Mouse (Mus musculus) hindbrain, embryonic 16.5 days (tissue): ENCODE data around the gene Igtp. TPM values are rescaled to one million over a fixed set of nuclear protein-coding genes. Genes with fewer than 3 reads are reported as not detected.

Experiments
- ATAC-seq: fragments of 200-750 bp; cut with Nextera tagmentation; 2 replicates; pipeline ENCODE4 v1.8.0; 2017; ENCODE audit warnings: moderate TSS enrichment, moderate library complexity
- H3K27ac ChIP-seq: fragments of 300-500 bp; sonication (generic); 2 replicates; pipeline ENCODE4 v1.5.1; 2014; ENCODE audit warnings: low read depth, mild to moderate bottlenecking, control low read depth, low read length, moderate library complexity
- H3K27me3 ChIP-seq: fragments of 300-500 bp; sonication (generic); replicated peaks from 2 replicates; pipeline ENCODE4 v1.6.1; 2014; ENCODE audit warnings: low read length; ENCODE audit not compliant: control insufficient read depth, insufficient read depth
- H3K36me3 ChIP-seq: fragments of 300-500 bp; sonication (generic); 2 replicates; pipeline ENCODE4 v1.6.1; 2014; ENCODE audit warnings: mild to moderate bottlenecking, low read length, moderate library complexity, mixed read lengths; ENCODE audit not compliant: control insufficient read depth, insufficient read depth
- H3K4me1 ChIP-seq: fragments of 300-500 bp; sonication (generic); 2 replicates; pipeline ENCODE4 v1.6.1; 2014; ENCODE audit warnings: low read depth, low read length; ENCODE audit not compliant: control insufficient read depth, insufficient read depth
- H3K4me2 ChIP-seq: fragments of 300-500 bp; sonication (generic); 2 replicates; pipeline ENCODE4 v1.6.1; 2014; ENCODE audit warnings: mild to moderate bottlenecking, low read length, control low read depth, moderate library complexity
- H3K4me3 ChIP-seq: fragments of 300-500 bp; sonication (generic); 2 replicates; pipeline ENCODE4 v1.5.1; 2014; ENCODE audit warnings: mild to moderate bottlenecking, low read length, control low read depth, moderate library complexity
- H3K9ac ChIP-seq: fragments of 300-500 bp; sonication (generic); 2 replicates; pipeline ENCODE4 v1.6.1; 2014; ENCODE audit warnings: low read depth, mild to moderate bottlenecking, control low read depth, low read length, moderate library complexity
- H3K9me3 ChIP-seq: fragments of 300-500 bp; sonication (generic); 2 replicates; pipeline ENCODE4 v1.6.1; 2014; ENCODE audit warnings: mild to moderate bottlenecking, low read length, moderate library complexity; ENCODE audit not compliant: control insufficient read depth
- WGBS: fragments of 180-500 bp; shearing (Covaris S2); extraction: QIAGEN DNeasy Blood & Tissue Kit; methylation state at CpG from one replicate; pipeline ENCODE4 v1.1.7; 2014; 5-methylcytosine and 5-hydroxymethylcytosine counted together
- polyA plus RNA-seq: library from polyadenylated mRNA; unstranded; fragments of >200 nt; fragmentation: Nextera tagmentation; extraction: Ambion mirVana; gene quantifications from 2 replicates; pipeline ENCODE4 v1.2.1, GENCODE M21; 2015

Gene Igtp
- polyA plus RNA-seq, 1 experiment from 2014 or later: 2.3 TPM

- 0 out of 2 replicates have a peak, but pooled peaks cover 2% of the 10 kb centered on the region for H3K27me3 ChIP-seq
- no peaks in the 10 kb centered on the region for H3K36me3 ChIP-seq
- H3K27ac ChIP-seq: no peak overlapping the region
- H3K4me1 ChIP-seq: no peaks in the 10 kb centered on the region
- H3K4me3 ChIP-seq: peak overlapping the region; percentile 47
- ATAC-seq: peak; percentile 98
- peak overlapping the region; percentile 58 for H3K9ac ChIP-seq
- 1% methylated on average over 37 of the region's 37 CpGs for WGBS
- H3K9me3 ChIP-seq: no peaks in the 10 kb centered on the region
- H3K4me2 ChIP-seq: peak overlapping the region; percentile 68
These were observed 39.8 kb downstream of the Igtp start for GRCm38 (mm10) chr11:58238840-58239791.

DNA sequence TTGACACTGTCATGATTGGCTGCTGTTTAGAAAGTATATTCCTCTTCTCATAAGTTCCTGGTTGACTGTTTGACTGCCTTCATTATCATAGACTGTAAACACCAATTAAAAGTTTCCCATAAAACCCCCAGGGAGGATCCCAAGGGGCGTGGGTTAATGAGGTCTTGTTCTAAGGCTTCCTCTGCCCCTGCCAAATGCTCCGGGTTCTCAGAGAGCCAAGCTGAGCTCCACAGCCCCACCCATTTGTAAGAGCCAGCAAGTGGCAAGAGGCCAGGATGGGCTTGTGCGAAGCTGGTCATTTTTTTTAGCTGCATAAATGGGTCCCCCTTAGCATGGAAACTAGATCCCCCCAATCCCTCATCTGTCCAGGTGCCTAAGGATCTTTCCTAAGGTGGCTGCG is 47.9 kb downstream of the Igtp start:
- Histone ChIP-seq H3K27me3 (0 out of 2 replicates have a peak, but pooled peaks cover under 1% of the 10 kb centered on the region), H3K9ac (no peak overlapping the region), H3K4me2 (no peak overlapping the region), H3K36me3 (no peaks in the 10 kb centered on the region), H3K27ac (no peak overlapping the region), H3K9me3 (no peaks in the 10 kb centered on the region), H3K4me3 (no peak overlapping the region), H3K4me1 (no peaks in the 10 kb centered on the region)
- WGBS: 39% methylated on average over 4 of the region's 4 CpGs
- ATAC-seq: no peak

DNA sequence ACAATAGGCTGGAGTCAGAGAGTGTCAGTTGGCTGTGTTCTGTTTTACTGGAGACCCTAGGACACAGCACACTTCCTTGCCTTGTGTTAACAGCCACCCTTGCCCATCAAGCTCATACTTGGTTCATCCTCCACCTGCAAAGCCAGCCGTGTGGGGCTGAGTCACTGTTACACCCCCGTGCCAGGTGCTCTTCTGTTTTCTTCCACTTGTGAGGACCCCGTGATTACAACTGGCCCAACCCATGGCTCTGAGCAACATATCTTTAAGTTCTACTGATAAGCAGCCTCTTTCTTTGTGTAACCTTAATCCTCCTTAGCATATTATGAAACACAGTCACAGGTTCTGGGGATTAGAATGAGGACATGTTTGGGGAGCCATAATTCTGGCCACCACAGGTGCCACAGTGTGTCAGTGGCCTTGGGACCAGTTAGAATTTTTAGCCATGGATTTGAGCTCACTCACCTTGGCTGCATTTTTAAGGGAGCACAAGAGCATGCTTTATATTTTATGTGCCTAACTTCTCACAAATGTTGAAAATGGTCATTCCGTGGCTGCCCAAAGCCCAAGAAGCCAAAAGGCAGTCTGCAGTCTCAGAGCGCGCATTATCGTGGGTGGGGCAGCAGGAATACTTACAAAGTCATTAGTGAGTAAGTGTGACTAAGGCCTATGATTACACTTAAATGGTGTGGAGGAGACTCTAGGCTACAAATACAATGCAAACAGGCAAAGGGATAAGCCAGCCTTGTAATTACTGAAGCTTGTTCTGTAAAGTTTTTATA is 50.0 kb downstream of the Igtp start:
- H3K27ac ChIP-seq: no peak overlapping the region
- no peaks in the 10 kb centered on the region for H3K36me3 ChIP-seq
- no peaks in the 10 kb centered on the region for H3K9me3 ChIP-seq
- no peak overlapping the region for H3K4me3 ChIP-seq
- no peak overlapping the region for H3K9ac ChIP-seq
- H3K27me3 ChIP-seq: no peaks in the 10 kb centered on the region
- no peak overlapping the region for H3K4me2 ChIP-seq
- no peaks in the 10 kb centered on the region for H3K4me1 ChIP-seq
- WGBS: 89% methylated on average over 7 of the region's 7 CpGs
- no peak for ATAC-seq

- H3K9ac ChIP-seq: no peak overlapping the region
- 77% methylated on average over 5 of the region's 5 CpGs for WGBS
- no peak for ATAC-seq
- H3K27ac ChIP-seq: no peak overlapping the region
- H3K4me3 ChIP-seq: no peak overlapping the region
- H3K4me1 ChIP-seq: no peaks in the 10 kb centered on the region
- no peak overlapping the region for H3K4me2 ChIP-seq
- no peaks in the 10 kb centered on the region for H3K9me3 ChIP-seq
- no peaks in the 10 kb centered on the region for H3K27me3 ChIP-seq
- H3K36me3 ChIP-seq: no peaks in the 10 kb centered on the region
These were observed 51.2 kb downstream of the Igtp start for GRCm38 (mm10) chr11:58250550-58250949.

GRCm38 (mm10) chr11:58254411-58254810 is 55.1 kb downstream of the Igtp start:
- Histone ChIP-seq H3K4me1 (no peaks in the 10 kb centered on the region), H3K4me3 (no peak overlapping the region), H3K27ac (no peak overlapping the region), H3K27me3 (no peaks in the 10 kb centered on the region), H3K9ac (no peak overlapping the region), H3K36me3 (no peaks in the 10 kb centered on the region), H3K9me3 (no peaks in the 10 kb centered on the region), H3K4me2 (no peak overlapping the region)
- 92% methylated on average over 3 of the region's 3 CpGs for WGBS
- no peak for ATAC-seq

Other genes with a start within 250 kb of the Igtp start
- gene Larp1, start 190.5 kb upstream of the Igtp start, polyA plus RNA-seq: 17.3 and 18.0 TPM in 2 replicates
- 0.13 TPM in 1 of 2 replicates, not detected in the other for gene Gm12248, start 106.4 kb upstream of the Igtp start, polyA plus RNA-seq
- 96.1 and 103 TPM in 2 replicates for gene Cnot8, start 95.4 kb upstream of the Igtp start, polyA plus RNA-seq
- gene Gemin5, start 31.0 kb upstream of the Igtp start, polyA plus RNA-seq: 12.5 and 13.4 TPM in 2 replicates
- 90.2 and 92.1 TPM in 2 replicates for gene Mrpl22, start 27.9 kb upstream of the Igtp start, polyA plus RNA-seq
- gene Irgm2, start 62 bp downstream of the Igtp start, polyA plus RNA-seq: 1.5 and 1.7 TPM in 2 replicates
- 0.11 TPM in 1 of 2 replicates, not detected in the other for gene 4930438A08Rik, start 75.2 kb downstream of the Igtp start, polyA plus RNA-seq
- gene Zfp692, start 107.5 kb downstream of the Igtp start, polyA plus RNA-seq: 29.2 and 30.1 TPM in 2 replicates
- gene Zfp672, start 130.8 kb downstream of the Igtp start, polyA plus RNA-seq: 38.2 and 38.6 TPM in 2 replicates
- 48.0 and 50.6 TPM in 2 replicates for gene Sh3bp5l, start 131.2 kb downstream of the Igtp start, polyA plus RNA-seq
- not detected in 2 replicates for gene Lypd8, start 179.5 kb downstream of the Igtp start, polyA plus RNA-seq
- not detected in 2 replicates for gene 1810065E05Rik, start 221.6 kb downstream of the Igtp start, polyA plus RNA-seq
- gene Gm12253, start 233.0 kb downstream of the Igtp start, polyA plus RNA-seq: not detected in 2 replicates